ENCODE assay signal across 19 mouse cellular contexts in genomic region chr7:137131957-137132356, GRCm38 (mm10).
"Had no signal": no experiment of that assay in that cellular context is flagged by ENCODE, and none has a peak within 500 bp of the region (broad histone marks: within the 10 kb centered on the region; RNA-seq: fewer than 3 reads in every experiment).

No protein-coding gene starts in this region.

- H3K36me3 ChIP-seq: midbrain, embryonic 10.5 days; midbrain, embryonic 12.5 days; neural tube, embryonic 13.5 days; neural tube, embryonic 15.5 days had no signal

- H3K9ac ChIP-seq: lung, embryonic 14.5 days; midbrain, embryonic 12.5 days; neural tube, embryonic 13.5 days; neural tube, embryonic 15.5 days had no signal

- H3K27ac ChIP-seq: midbrain, embryonic 10.5 days; midbrain, embryonic 12.5 days; neural tube, embryonic 13.5 days; neural tube, embryonic 15.5 days had no signal

- H3K4me3 ChIP-seq: midbrain, embryonic 10.5 days; midbrain, embryonic 12.5 days; myocyte; neural tube, embryonic 13.5 days; neural tube, embryonic 15.5 days had no signal

- H3K27me3 ChIP-seq: midbrain, embryonic 12.5 days; neural tube, embryonic 13.5 days; neural tube, embryonic 15.5 days had no signal

- ATAC-seq: midbrain, embryonic 16.5 days had no signal

- H3K4me2 ChIP-seq: lung, embryonic 14.5 days; midbrain, embryonic 12.5 days; neural tube, embryonic 13.5 days; neural tube, embryonic 15.5 days had no signal

- H3K9me3 ChIP-seq: midbrain, embryonic 10.5 days; midbrain, embryonic 12.5 days; neural tube, embryonic 13.5 days; neural tube, embryonic 15.5 days had no signal

- DNase-seq: lung, adult 18-20 months; lung, embryonic 14.5 days; lung, postnatal 10 days; lung, postnatal 4 days; midbrain, embryonic 14.5 days; retina, postnatal 1 day; right cerebral cortex, adult 18-20 months; right cerebral cortex, postnatal 25 days; right cerebral cortex, postnatal 4 days; spleen, adult 18-20 months; thymus, adult 18-20 months; thymus, postnatal 14 days; thymus, postnatal 4 days had no signal

- H3K4me1 ChIP-seq: midbrain, embryonic 10.5 days; midbrain, embryonic 12.5 days; neural tube, embryonic 15.5 days had no signal
